Mouse (Mus musculus): Measurements from ENCODE around the gene Lrrn4.

The Lrrn4 gene

GRCm38 (mm10) chr2:132880844-132881645, at the start of gene Lrrn4:
Gene Lrrn4 (minus strand): TSS chr2:132880891.
- no peak for DNase-seq (ENCODE audit: low spot score)

GRCm38 (mm10) chr2:132928999-132929398, 48.3 kb upstream of the Lrrn4 start:
- DNase-seq (ENCODE audit: low spot score) = no peak

- DNase-seq (ENCODE audit: low spot score) = no peak
These were observed 47.2 kb upstream of the Lrrn4 start for GRCm38 (mm10) chr2:132927871-132928270.

GRCm38 (mm10) chr2:132927298-132927697, 46.6 kb upstream of the Lrrn4 start:
- DNase-seq (ENCODE audit: low spot score) = no peak

- DNase-seq (ENCODE audit: low spot score) = no peak
These were observed 42.8 kb upstream of the Lrrn4 start for GRCm38 (mm10) chr2:132923290-132924085.

- DNase-seq (ENCODE audit: low spot score) = no peak
These were observed 41.6 kb upstream of the Lrrn4 start for GRCm38 (mm10) chr2:132922076-132922873.

GRCm38 (mm10) chr2:132914785-132915184, 34.1 kb upstream of the Lrrn4 start:
- no peak for DNase-seq (ENCODE audit: low spot score)

GRCm38 (mm10) chr2:132906763-132907162, 26.1 kb upstream of the Lrrn4 start:
- DNase-seq (ENCODE audit: low spot score) = peak; percentile 18

- no peak for DNase-seq (ENCODE audit: low spot score)
These were observed 24.3 kb upstream of the Lrrn4 start for GRCm38 (mm10) chr2:132904961-132905360.

GRCm38 (mm10) chr2:132903498-132903897, 22.8 kb upstream of the Lrrn4 start:
- DNase-seq (ENCODE audit: low spot score) = peak; percentile 47

- no peak for DNase-seq (ENCODE audit: low spot score)
These were observed 21.4 kb upstream of the Lrrn4 start for GRCm38 (mm10) chr2:132902056-132902455.

GRCm38 (mm10) chr2:132901636-132902035, 20.9 kb upstream of the Lrrn4 start:
- no peak for DNase-seq (ENCODE audit: low spot score)

GRCm38 (mm10) chr2:132900596-132900995, 19.9 kb upstream of the Lrrn4 start:
- DNase-seq (ENCODE audit: low spot score) = no peak

GRCm38 (mm10) chr2:132898211-132898610, 17.5 kb upstream of the Lrrn4 start:
- DNase-seq (ENCODE audit: low spot score) = no peak

GRCm38 (mm10) chr2:132893826-132894225, 13.1 kb upstream of the Lrrn4 start:
- DNase-seq (ENCODE audit: low spot score) = no peak

- no peak for DNase-seq (ENCODE audit: low spot score)
These were observed 4.6 kb upstream of the Lrrn4 start for GRCm38 (mm10) chr2:132885312-132885711.

GRCm38 (mm10) chr2:132884303-132884967, 3.7 kb upstream of the Lrrn4 start:
- no peak for DNase-seq (ENCODE audit: low spot score)

- no peak for DNase-seq (ENCODE audit: low spot score)
These were observed 1.2 kb downstream of the Lrrn4 start for GRCm38 (mm10) chr2:132879261-132880044.

- no peak for DNase-seq (ENCODE audit: low spot score)
These were observed 3.7 kb downstream of the Lrrn4 start for GRCm38 (mm10) chr2:132876991-132877390.

GRCm38 (mm10) chr2:132873657-132874326, 6.9 kb downstream of the Lrrn4 start:
- no peak for DNase-seq (ENCODE audit: low spot score)
